Mouse (Mus musculus) heart, postnatal 25 days (tissue): ENCODE data around the gene Olfr686. TPM values are rescaled to one million over a fixed set of nuclear protein-coding genes. Genes with fewer than 3 reads are reported as not detected.
A peak's percentile ranks its signal among the peaks of the same experiment; 100 is the strongest.

Experiments used
- DNase-seq: peaks from one replicate; pipeline ENCODE4 v3.0.0; 2022; ENCODE audit warnings: low spot score
- intact Hi-C: fragments of 180-260 bp; cut with DNase I; formaldehyde crosslinking; loops from one replicate; pipeline ENCODE4 v1.15.1; 2025
- total RNA-seq, 2 experiments: library from RNA; stranded (reverse); gene quantifications; 2 replicates each; pipeline ENCODE4 v1.2.3; 2021

Olfr686 gene
- not detected for total RNA-seq

GRCm38 (mm10) chr7:105207385-105207784 is at the start of gene Olfr686:
Olfr686 (minus strand) TSS chr7:105207485.
- intact Hi-C loops, result no loop called here
- DNase-seq, result no peak

DNA sequence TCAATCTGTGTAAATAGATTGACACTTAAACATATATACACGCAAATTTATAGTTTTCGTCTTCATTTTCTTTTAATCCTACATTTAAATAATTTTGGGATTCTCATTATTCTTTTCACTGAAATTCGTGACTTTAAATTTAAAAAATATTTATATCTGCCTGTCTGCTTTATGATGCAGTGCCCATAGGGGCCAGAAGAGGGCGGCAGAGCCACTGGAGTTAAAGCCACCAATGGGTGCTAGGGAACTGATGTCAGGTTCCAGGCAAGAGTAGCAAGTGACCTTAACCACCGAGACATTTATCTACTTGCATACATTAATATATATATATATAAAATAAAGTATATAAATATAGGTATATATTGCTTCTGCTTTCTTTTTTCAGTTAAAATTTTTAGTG is 49.4 kb upstream of the Olfr686 start:
- DNase-seq, result no peak
- intact Hi-C loops, result no loop called here

DNA sequence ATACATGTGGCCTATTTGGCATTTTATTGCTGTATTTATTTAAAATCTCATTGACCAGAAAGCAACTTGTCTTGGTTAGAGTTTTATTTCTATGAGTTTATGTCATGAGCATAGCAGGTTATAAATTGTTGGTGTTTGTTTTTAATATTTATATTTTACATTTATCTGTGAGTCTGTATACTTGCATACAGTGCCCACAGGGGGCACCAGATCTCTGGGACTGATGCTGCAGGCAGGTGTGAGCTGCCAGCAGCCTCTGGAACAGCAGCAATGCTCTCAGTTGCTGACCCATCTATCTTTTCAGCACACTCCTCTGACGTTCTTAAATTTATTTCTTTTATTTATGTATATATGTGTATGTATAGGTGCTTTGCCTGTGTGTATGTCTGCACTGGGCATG is 40.9 kb upstream of the Olfr686 start:
- DNase-seq, result no peak
- intact Hi-C loops, result no loop called here

GRCm38 (mm10) chr7:105247671-105248070 is 40.4 kb upstream of the Olfr686 start:
- DNase-seq, result no peak
- intact Hi-C loops, result no loop called here

DNA sequence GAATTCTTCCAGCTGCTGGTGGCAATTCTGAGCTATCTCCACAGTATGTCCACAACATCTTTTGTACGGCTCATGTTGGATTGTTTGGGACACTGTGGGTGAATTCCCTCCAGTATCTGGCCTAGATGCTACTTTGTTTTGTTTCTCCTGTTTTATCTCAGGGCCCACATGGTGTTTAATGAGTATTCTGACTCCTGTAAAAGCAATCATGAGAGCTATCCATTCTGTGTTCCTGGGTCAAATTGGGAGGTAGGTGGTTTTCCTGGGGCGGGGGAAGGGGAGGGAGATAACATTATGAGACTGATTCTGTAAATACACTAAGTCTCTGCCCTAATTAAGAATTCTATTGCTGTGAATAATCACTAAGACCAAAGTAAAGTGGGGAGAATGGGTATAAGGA is 22.1 kb upstream of the Olfr686 start:
- no peak for DNase-seq
- intact Hi-C loops, result loop anchor here (5.0 kb wide), 1 partner anchor 178 kb away; no protein-coding TSS in a partner anchor

GRCm38 (mm10) chr7:105228138-105228537 is 20.9 kb upstream of the Olfr686 start:
- intact Hi-C loops, result loop anchor here (5.0 kb wide), 1 partner anchor 179 kb away; no protein-coding TSS in a partner anchor

DNA sequence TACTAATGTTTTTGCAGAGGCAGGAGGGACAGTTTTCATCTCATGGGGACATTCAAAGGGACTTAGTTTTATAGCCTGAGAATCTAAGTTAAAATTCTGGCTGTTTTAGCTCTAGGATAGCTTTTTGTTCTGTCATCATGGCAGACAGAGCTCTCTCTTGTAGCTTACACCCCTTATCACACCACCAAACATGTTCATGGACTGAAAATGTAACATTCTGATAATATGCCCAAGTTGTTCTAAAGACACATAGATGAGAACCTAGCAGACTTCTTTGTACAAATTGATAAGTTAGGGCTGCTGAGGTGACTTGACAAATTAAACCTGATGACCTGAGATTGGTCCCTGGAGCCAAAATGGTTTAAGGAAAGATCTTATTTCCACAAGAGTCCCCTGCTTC is 19.4 kb upstream of the Olfr686 start:
- intact Hi-C loops, result loop anchor here (5.0 kb wide), 1 partner anchor 181 kb away; no protein-coding TSS in a partner anchor
- DNase-seq, result no peak

More at GRCm38 (mm10) chr7:105228138-105228537, 20.9 kb upstream of the Olfr686 start:
- DNase-seq, result peak; percentile 13

DNA sequence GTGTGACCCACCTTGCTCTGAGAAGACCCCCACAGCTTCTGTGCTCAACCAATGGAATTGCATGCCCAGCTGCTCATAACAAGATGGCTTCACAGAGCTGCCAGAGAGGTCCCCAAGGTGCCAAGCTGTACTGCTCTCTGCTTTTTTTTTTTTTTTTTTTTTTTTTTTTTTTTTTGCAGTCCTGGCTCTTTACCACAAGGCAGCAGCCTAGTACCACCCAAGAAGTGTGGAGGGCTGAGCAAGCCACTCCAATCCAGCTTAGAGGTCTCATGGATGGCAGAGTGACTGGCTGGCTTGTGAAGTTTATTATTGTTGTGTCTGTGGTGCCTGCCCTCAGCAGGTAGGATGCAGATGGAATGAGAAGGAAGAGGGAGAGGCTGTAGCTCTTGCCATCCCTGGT is 18.8 kb upstream of the Olfr686 start:
- intact Hi-C loops, result loop anchor here (5.0 kb wide), 1 partner anchor 181 kb away; no protein-coding TSS in a partner anchor

GRCm38 (mm10) chr7:105218281-105218680 is 11.0 kb upstream of the Olfr686 start:
- intact Hi-C loops, result no loop called here
- no peak for DNase-seq

More for the DNA sequence above, 18.8 kb upstream of the Olfr686 start:
- DNase-seq, result no peak

DNA sequence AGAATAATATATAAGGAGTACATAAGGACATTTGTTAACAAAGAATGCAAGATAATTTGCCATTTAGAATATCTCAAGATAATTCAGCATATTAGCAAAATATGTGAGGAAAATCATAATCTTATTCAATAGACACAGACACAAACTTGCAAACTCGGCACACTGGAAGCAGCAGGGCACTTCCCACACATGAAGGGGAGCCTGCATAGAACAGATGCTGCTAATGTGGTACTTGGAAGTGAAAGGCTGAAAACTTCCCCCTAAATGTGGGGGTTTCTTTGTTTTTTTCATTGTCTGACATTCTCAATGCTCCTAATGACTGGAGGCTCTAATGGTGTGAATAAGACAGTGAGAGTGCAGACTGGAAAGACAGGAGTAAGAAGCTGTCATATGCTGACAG is 7.5 kb upstream of the Olfr686 start:
- no peak for DNase-seq
- intact Hi-C loops, result no loop called here

DNA sequence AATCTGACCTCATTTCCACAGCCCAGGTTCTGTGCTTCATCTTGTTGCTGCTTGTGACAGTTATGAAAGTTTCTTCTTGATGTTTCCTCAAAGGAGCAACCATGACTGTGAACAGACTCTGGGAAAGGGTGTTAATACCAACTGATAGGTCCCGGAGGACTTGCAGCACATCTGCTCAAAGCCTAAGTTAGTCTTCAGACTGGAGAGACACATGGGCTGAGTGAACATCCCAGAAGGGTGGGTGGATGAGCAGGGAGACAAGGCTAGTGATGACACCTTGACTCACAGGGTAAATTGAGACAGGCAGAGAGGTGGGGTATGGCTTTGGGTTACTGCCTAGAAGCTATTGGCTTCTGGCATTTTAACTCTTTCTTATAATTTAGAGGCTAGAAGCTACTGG is 21.4 kb downstream of the Olfr686 start, which contains the start of gene Olfr685:
Gene Olfr685, minus strand, starts transcription at position 101 of the 400 bp plus-strand sequence.
- no peak for DNase-seq
- intact Hi-C loops, result no loop called here

DNA sequence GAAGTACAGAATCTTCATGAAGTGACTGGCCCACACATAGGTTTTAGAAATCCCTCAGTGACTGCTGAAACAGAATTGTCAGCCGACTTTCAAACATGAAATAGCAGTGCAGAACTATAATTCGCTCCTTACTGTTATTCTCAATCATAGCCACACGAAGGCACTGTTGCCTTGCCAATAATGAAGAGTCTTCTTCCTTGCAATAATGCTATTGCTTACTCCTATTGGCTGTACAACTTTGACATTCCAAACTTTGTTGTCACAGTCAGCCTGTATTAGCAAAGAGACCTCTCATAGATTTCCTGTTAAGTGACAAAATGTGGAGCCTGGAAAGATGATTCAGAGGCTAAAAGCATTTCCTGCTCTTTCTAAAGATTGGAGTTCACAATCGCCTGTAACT is 36.5 kb downstream of the Olfr686 start:
- no peak for DNase-seq
- intact Hi-C loops, result loop anchor here (2.0 to 10.0 kb wide), 3 partner anchors 154 to 344 kb away; partner anchors contain the start of genes Cnga4 and Fam160a2

DNA sequence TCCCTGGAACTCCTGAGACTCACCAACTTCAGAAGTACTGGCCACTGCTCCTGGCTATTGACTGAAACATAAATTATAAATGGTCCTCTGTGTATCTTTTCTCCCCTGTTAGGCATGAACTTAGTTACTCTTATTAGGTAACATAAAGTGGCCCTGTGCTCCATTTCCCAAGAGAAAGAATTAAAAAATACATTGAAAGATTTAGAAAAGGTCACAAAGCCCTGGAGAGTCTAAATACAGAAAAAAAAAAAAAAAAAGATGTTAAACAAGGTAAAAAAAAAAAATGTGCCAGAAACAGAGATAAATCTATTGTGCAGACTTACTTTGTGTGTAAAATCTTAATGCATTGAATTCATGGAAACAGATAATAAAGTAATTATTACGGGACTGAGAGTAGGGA is 43.7 kb downstream of the Olfr686 start, which contains the start of gene Olfr684:
Gene Olfr684, minus strand, starts transcription at position 101 of the 400 bp plus-strand sequence.
- intact Hi-C loops, result no loop called here
- no peak for DNase-seq

Other genes with a start within 250 kb of the Olfr686 start
- not detected for gene Olfr670, start 244.9 kb downstream of the Olfr686 start, total RNA-seq
- not detected for gene Olfr671, start 228.4 kb downstream of the Olfr686 start, total RNA-seq
- not detected for gene Olfr672, start 205.5 kb downstream of the Olfr686 start, total RNA-seq
- gene Olfr675, start 179.0 kb downstream of the Olfr686 start, total RNA-seq, result not detected
- not detected for gene Olfr676, start 174.8 kb downstream of the Olfr686 start, total RNA-seq
- not detected for gene Olfr677, start 156.1 kb downstream of the Olfr686 start, total RNA-seq
- not detected for gene Olfr678, start 143.0 kb downstream of the Olfr686 start, total RNA-seq
- gene Olfr679, start 126.3 kb downstream of the Olfr686 start, total RNA-seq, result not detected
- not detected for gene Olfr680-ps1, start 114.7 kb downstream of the Olfr686 start, total RNA-seq
- not detected for gene Olfr681, start 90.6 kb downstream of the Olfr686 start, total RNA-seq
- gene Olfr683, start 60.5 kb downstream of the Olfr686 start, total RNA-seq, result not detected
- gene Olfr684, start 43.8 kb downstream of the Olfr686 start, total RNA-seq, result not detected
- not detected for gene Olfr685, start 21.5 kb downstream of the Olfr686 start, total RNA-seq
- gene Olfr688, start 80.6 kb upstream of the Olfr686 start, total RNA-seq, result not detected
- gene Olfr689, start 103.7 kb upstream of the Olfr686 start, total RNA-seq, result not detected
- gene Olfr690, start 126.6 kb upstream of the Olfr686 start, total RNA-seq, result not detected
- gene Olfr691, start 134.8 kb upstream of the Olfr686 start, total RNA-seq, result not detected
- not detected for gene Olfr692, start 160.7 kb upstream of the Olfr686 start, total RNA-seq
- not detected for gene Gm5901, start 167.6 kb upstream of the Olfr686 start, total RNA-seq
- 10 to 100 TPM; 18.7 to 19.5 TPM for gene Fam160a2, start 192.6 kb upstream of the Olfr686 start, total RNA-seq
- gene Cnga4, start 197.1 kb upstream of the Olfr686 start, total RNA-seq, result not detected
- gene Cckbr, start 218.2 kb upstream of the Olfr686 start, total RNA-seq, result not detected